Mouse (Mus musculus): ENCODE results near the gene Slc26a10. TPM values are rescaled to one million over a fixed set of nuclear protein-coding genes. Genes with fewer than 3 reads are reported as not detected.
"Not testable (repeated sequence)": the region's sequence is repeated elsewhere in the genome, so short reads cannot be mapped to it uniquely, and the experiment has no call there.

Gene Slc26a10
- total RNA-seq, 4 experiments from 2014 or later = 5.8 to 7.4 (median 6.9) TPM

GRCm38 (mm10) chr10:127164190-127164589, 16.3 kb downstream of the Slc26a10 start:
- DNase-seq (ENCODE audit: low spot score in 2 of 2) = no peak

- DNase-seq (ENCODE audit: low spot score in 2 of 2) = not testable (repeated sequence)
Measured at GRCm38 (mm10) chr10:127162771-127163261, 17.6 kb downstream of the Slc26a10 start.

GRCm38 (mm10) chr10:127160728-127161127, 19.7 kb downstream of the Slc26a10 start:
- DNase-seq (ENCODE audit: low spot score in 2 of 2) = no peak

- DNase-seq (ENCODE audit: low spot score in 2 of 2) = no peak
Measured at GRCm38 (mm10) chr10:127160081-127160480, 20.4 kb downstream of the Slc26a10 start.

- no peak for DNase-seq (ENCODE audit: low spot score in 2 of 2)
Measured at GRCm38 (mm10) chr10:127158471-127158870, 22.0 kb downstream of the Slc26a10 start.

- DNase-seq (ENCODE audit: low spot score in 2 of 2) = no peak
Measured at GRCm38 (mm10) chr10:127156511-127156910, 23.9 kb downstream of the Slc26a10 start.

GRCm38 (mm10) chr10:127156089-127156488, 24.4 kb downstream of the Slc26a10 start:
- DNase-seq (ENCODE audit: low spot score in 2 of 2) = no peak

GRCm38 (mm10) chr10:127154652-127155051, 25.8 kb downstream of the Slc26a10 start:
- no peak for DNase-seq (ENCODE audit: low spot score in 2 of 2)

GRCm38 (mm10) chr10:127154241-127154640, 26.2 kb downstream of the Slc26a10 start:
- no peak for DNase-seq (ENCODE audit: low spot score in 2 of 2)

- DNase-seq (ENCODE audit: low spot score in 2 of 2) = no peak
Measured at GRCm38 (mm10) chr10:127153323-127153722, 27.1 kb downstream of the Slc26a10 start.

- DNase-seq (ENCODE audit: low spot score in 2 of 2) = not testable (repeated sequence)
Measured at GRCm38 (mm10) chr10:127152556-127152955, 27.9 kb downstream of the Slc26a10 start.

- DNase-seq (ENCODE audit: low spot score in 2 of 2) = not testable (repeated sequence)
Measured at GRCm38 (mm10) chr10:127151233-127151632, 29.2 kb downstream of the Slc26a10 start.

GRCm38 (mm10) chr10:127150471-127150872, 30.0 kb downstream of the Slc26a10 start:
- no peak for DNase-seq (ENCODE audit: low spot score in 2 of 2)

GRCm38 (mm10) chr10:127147135-127147534, 33.3 kb downstream of the Slc26a10 start:
- DNase-seq (ENCODE audit: low spot score in 2 of 2) = no peak

- no peak for DNase-seq (ENCODE audit: low spot score in 2 of 2)
Measured at GRCm38 (mm10) chr10:127145303-127145702, 35.1 kb downstream of the Slc26a10 start.

GRCm38 (mm10) chr10:127144536-127144935, 35.9 kb downstream of the Slc26a10 start:
- no peak for DNase-seq (ENCODE audit: low spot score in 2 of 2)

- DNase-seq (ENCODE audit: low spot score in 2 of 2) = no peak
Measured at GRCm38 (mm10) chr10:127143228-127143627, 37.2 kb downstream of the Slc26a10 start.

- DNase-seq (ENCODE audit: low spot score in 2 of 2) = no peak
Measured at GRCm38 (mm10) chr10:127141500-127141899, 38.9 kb downstream of the Slc26a10 start.

- DNase-seq (ENCODE audit: low spot score in 2 of 2) = no peak
Measured at GRCm38 (mm10) chr10:127140971-127141370, 39.5 kb downstream of the Slc26a10 start.

- DNase-seq (ENCODE audit: low spot score in 2 of 2) = no peak
Measured at GRCm38 (mm10) chr10:127138328-127139141, 41.9 kb downstream of the Slc26a10 start.

GRCm38 (mm10) chr10:127137896-127138295, 42.5 kb downstream of the Slc26a10 start:
- DNase-seq (ENCODE audit: low spot score in 2 of 2) = no peak

- DNase-seq (ENCODE audit: low spot score in 2 of 2) = no peak
Measured at GRCm38 (mm10) chr10:127136510-127136909, 43.9 kb downstream of the Slc26a10 start.
